Mouse (Mus musculus) CH12.LX (cell line): Measurements from ENCODE around the gene Rufy1.

Source experiments
- CTCF ChIP-seq, 2 experiments: IDR thresholded peaks in 1 of 2; conservative IDR thresholded peaks in 1 of 2; 2 replicates each; pipeline ENCODE4 v1.5.1; 2011 to 2012; ENCODE audit warnings: low read depth in 2 of 2, low read length in 2 of 2, improper control_type of control experiment in 1 of 2, inconsistent platforms in 1 of 2, mild to moderate bottlenecking in 1 of 2, moderate library complexity in 1 of 2
- E2F4 ChIP-seq: IDR thresholded peaks from 2 replicates; pipeline ENCODE4 v1.6.1; 2011; ENCODE audit warnings: low read depth, low read length, improper control_type of control experiment; ENCODE audit not compliant: insufficient replicate concordance
- EP300 ChIP-seq: IDR thresholded peaks from 2 replicates; pipeline ENCODE4 v1.6.1; 2011; ENCODE audit warnings: low read length, improper control_type of control experiment
- GABPA ChIP-seq: IDR thresholded peaks from 2 replicates; pipeline ENCODE4 v1.6.1; 2012; ENCODE audit warnings: low read depth, low read length, improper control_type of control experiment, inconsistent platforms; ENCODE audit not compliant: insufficient replicate concordance
- JUND ChIP-seq: conservative IDR thresholded peaks from 2 replicates; pipeline ENCODE4 v1.6.1; 2011; ENCODE audit warnings: low read depth, low read length, improper control_type of control experiment
- KAT2A ChIP-seq: IDR thresholded peaks from 2 replicates; pipeline ENCODE4 v1.6.1; 2012; ENCODE audit warnings: low read length, improper control_type of control experiment, inconsistent platforms; ENCODE audit not compliant: insufficient replicate concordance
- MAFK ChIP-seq: IDR thresholded peaks from 2 replicates; pipeline ENCODE4 v1.6.1; 2011; ENCODE audit warnings: low read length, improper control_type of control experiment; ENCODE audit not compliant: insufficient replicate concordance
- NELFE ChIP-seq: IDR thresholded peaks from 2 replicates; pipeline ENCODE4 v1.6.1; 2011; ENCODE audit warnings: low read depth, low read length, improper control_type of control experiment
- POLR2A ChIP-seq: IDR thresholded peaks from 2 replicates; pipeline ENCODE4 v1.6.1; 2011; ENCODE audit warnings: low read depth, mild to moderate bottlenecking, improper control_type of control experiment, low read length
- TBP ChIP-seq: conservative IDR thresholded peaks from 2 replicates; pipeline ENCODE4 v1.6.1; 2011; ENCODE audit warnings: low read depth, low read length, improper control_type of control experiment
- UBTF ChIP-seq: IDR thresholded peaks from 2 replicates; pipeline ENCODE4 v1.6.1; 2012; ENCODE audit warnings: low read depth, mild to moderate bottlenecking, inconsistent platforms, low read length, improper control_type of control experiment, moderate library complexity
- ZC3H11A ChIP-seq: IDR thresholded peaks from 2 replicates; pipeline ENCODE4 v1.6.1; 2012; ENCODE audit warnings: low read depth, mild to moderate bottlenecking, inconsistent platforms, low read length, improper control_type of control experiment

DNA sequence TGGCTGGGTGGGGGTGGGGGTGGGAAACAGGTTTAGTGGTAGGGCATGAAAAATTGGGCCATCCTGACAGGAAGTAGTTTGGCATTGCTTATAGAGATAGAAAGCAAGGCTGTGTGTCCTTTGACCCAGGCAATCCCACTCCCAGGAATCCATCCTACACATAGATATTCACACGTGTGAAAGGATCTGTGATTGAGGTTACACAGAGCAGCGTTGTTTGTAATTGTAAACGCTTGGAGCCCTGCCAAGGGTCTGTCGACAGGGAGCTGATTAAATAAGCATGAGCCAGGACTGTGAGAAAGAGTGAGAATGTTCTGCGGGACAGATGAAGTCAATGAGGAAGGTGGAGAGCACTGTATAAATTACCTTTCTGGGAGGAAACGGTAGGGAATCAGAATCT is 46.0 kb upstream of the Rufy1 start:
- no peak for TF ChIP-seq EP300
- no peak for TF ChIP-seq POLR2A
- no peak for TF ChIP-seq GABPA
- TF ChIP-seq CTCF (conservative IDR thresholded peaks at IDR 0.05 in 1 of 2, IDR thresholded peaks at IDR 0.05 in 1 of 2; ENCODE audit: low read depth in 2 of 2, low read length in 2 of 2): no peak
- no peak for TF ChIP-seq E2F4
- no peak for TF ChIP-seq JUND
- no peak for TF ChIP-seq ZC3H11A
- TF ChIP-seq UBTF: no peak
- TF ChIP-seq NELFE: no peak
- TF ChIP-seq KAT2A: no peak
- no peak for TF ChIP-seq MAFK
- no peak for TF ChIP-seq TBP
